Mouse (Mus musculus) myocyte (in vitro differentiated cells): ENCODE results near the gene Gm20696. TPM values are rescaled to one million over a fixed set of nuclear protein-coding genes. Genes with fewer than 3 reads are reported as not detected.

ENCODE experiments used
- H3K27me3 ChIP-seq: one replicate; pipeline ENCODE4 v1.6.1; 2011; ENCODE audit not compliant: control insufficient read depth, insufficient read depth, insufficient read length
- H3K36me3 ChIP-seq: one replicate; pipeline ENCODE4 v1.6.1; 2011; ENCODE audit not compliant: control insufficient read depth, insufficient read depth
- H3K4me2 ChIP-seq: one replicate; pipeline ENCODE4 v1.6.1; 2011; ENCODE audit warnings: low read depth, control low read depth
- H3K4me3 ChIP-seq: one replicate; pipeline ENCODE4 v1.5.1; 2011; ENCODE audit warnings: mild to moderate bottlenecking, control low read depth, moderate library complexity
- H3K79me2 ChIP-seq: one replicate; pipeline ENCODE4 v1.6.1; 2011; ENCODE audit not compliant: control insufficient read depth, insufficient read depth
- H3ac ChIP-seq: one replicate; pipeline ENCODE4 v1.6.1; 2011; ENCODE audit not compliant: control insufficient read depth, insufficient read length
- CEBPB ChIP-seq: IDR thresholded peaks from 2 replicates; pipeline ENCODE4 v1.6.1; 2011; ENCODE audit warnings: mild to moderate bottlenecking, moderate library complexity; ENCODE audit not compliant: poor library complexity, insufficient read depth, severe bottlenecking
- E2F4 ChIP-seq: IDR thresholded peaks from one replicate; pipeline ENCODE4 v1.6.1; 2011; ENCODE audit warnings: mild to moderate bottlenecking, control low read depth, moderate library complexity; ENCODE audit not compliant: insufficient read depth
- MAX ChIP-seq: IDR thresholded peaks from one replicate; pipeline ENCODE4 v1.6.1; 2011; ENCODE audit warnings: low read depth, mild to moderate bottlenecking, control low read depth
- MYOD1 ChIP-seq, 3 experiments: IDR thresholded peaks; one replicate each; pipeline ENCODE4 v1.6.1; 2011; ENCODE audit warnings: control low read depth in 2 of 3, low read depth in 2 of 3, mild to moderate bottlenecking in 2 of 3, moderate library complexity in 1 of 3; ENCODE audit not compliant: insufficient read length in 2 of 3, control insufficient read depth in 1 of 3
- MYOG ChIP-seq, 3 experiments: IDR thresholded peaks; one replicate each; pipeline ENCODE4 v1.6.1; 2011; ENCODE audit warnings: control low read depth in 2 of 3, low read depth in 2 of 3, mild to moderate bottlenecking in 2 of 3; ENCODE audit not compliant: insufficient read length in 2 of 3, control insufficient read depth in 1 of 3, insufficient read depth in 1 of 3
- POLR2A ChIP-seq: IDR thresholded peaks from one replicate; pipeline ENCODE4 v1.6.1; 2011; ENCODE audit warnings: low read depth, mild to moderate bottlenecking, control low read depth, moderate library complexity; ENCODE audit not compliant: insufficient read length
- POLR2AphosphoS2 ChIP-seq: IDR thresholded peaks from one replicate; pipeline ENCODE4 v1.6.1; 2011; ENCODE audit warnings: low read depth, control low read depth; ENCODE audit not compliant: insufficient read length
- REST ChIP-seq: IDR thresholded peaks from one replicate; pipeline ENCODE4 v1.6.1; 2011; ENCODE audit warnings: mild to moderate bottlenecking, control low read depth, moderate library complexity; ENCODE audit not compliant: insufficient read depth, insufficient read length
- SRF ChIP-seq: IDR thresholded peaks from one replicate; pipeline ENCODE4 v1.6.1; 2011; ENCODE audit warnings: low read depth; ENCODE audit not compliant: control insufficient read depth, insufficient read length
- TCF12 ChIP-seq: IDR thresholded peaks from one replicate; pipeline ENCODE4 v1.6.1; 2011; ENCODE audit warnings: mild to moderate bottlenecking, control low read depth; ENCODE audit not compliant: poor library complexity, insufficient read depth, severe bottlenecking
- TCF3 ChIP-seq: IDR thresholded peaks from one replicate; pipeline ENCODE4 v1.6.1; 2011; ENCODE audit warnings: low read depth, control low read depth; ENCODE audit not compliant: insufficient read length
- USF1 ChIP-seq: IDR thresholded peaks from one replicate; pipeline ENCODE4 v1.6.1; 2011; ENCODE audit warnings: low read depth, mild to moderate bottlenecking, control low read depth, moderate library complexity
- polyA plus RNA-seq: library from polyadenylated mRNA; unstranded; fragments of >200 nt; fragmentation: generic; extraction: Trizol; gene quantifications from one replicate; pipeline ENCODE4 v1.2.1, GENCODE M21; 2012; ENCODE audit warnings: missing spikeins

The Gm20696 gene
- polyA plus RNA-seq, 1 experiment, result 0.13 TPM

DNA sequence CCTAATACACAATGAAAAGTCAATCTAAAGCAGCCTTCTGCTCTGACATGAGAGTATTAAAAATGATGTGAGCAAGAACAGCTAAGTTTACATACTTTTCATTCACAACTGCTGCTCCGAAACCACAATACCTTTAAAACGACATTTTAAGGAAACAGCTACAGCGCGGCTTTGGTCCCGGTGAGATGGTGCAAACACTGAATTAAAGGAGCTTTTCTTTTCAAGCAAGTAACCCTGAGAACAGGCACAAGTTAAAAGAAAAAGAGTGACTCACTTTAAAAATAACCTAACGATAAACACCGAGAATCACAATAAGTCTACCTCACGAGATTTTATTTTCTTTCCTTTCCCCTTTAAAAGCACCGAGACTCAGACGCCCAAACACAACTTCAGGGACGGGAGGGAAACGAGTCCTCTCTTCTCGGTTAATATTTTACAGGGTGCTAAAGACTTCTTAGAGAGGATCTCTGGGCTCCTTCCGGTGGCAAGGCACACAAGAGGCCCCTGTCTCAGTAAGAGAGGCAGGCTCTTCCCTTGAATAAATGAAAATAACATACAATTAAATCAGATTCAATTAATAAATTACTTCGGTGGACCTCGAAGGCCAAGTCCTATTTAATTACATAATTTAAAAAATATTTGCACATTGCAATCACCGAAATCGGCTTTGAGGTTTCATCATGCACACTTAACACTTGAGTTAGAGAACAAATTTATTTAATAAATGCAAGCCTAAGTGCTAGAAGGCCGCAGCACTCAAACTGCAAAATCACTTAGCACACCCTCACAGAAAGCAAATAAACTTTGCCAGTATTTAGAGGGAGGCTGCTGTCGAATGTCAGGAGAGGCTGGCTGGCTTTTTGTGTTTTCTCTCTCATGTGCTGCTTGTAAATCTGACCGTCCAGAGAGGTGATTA lies 391.0 kb downstream of the Gm20696 start:
- Histone ChIP-seq H3K36me3 (peaks cover 3% of the 10 kb centered on the region), H3K4me3 (no peak overlapping the region), H3K79me2 (no peaks in the 10 kb centered on the region), H3K27me3 (no peaks in the 10 kb centered on the region), H3ac (no peak overlapping the region), H3K4me2 (no peak overlapping the region)
- TF ChIP-seq USF1 (no peak), TCF3 (no peak), E2F4 (no peak), POLR2A (no peak), MYOG (IDR thresholded peaks at IDR 0.05; ENCODE audit: control insufficient read depth in 1 of 3, insufficient read depth in 1 of 3, insufficient read length in 2 of 3, low read depth in 2 of 3) (no peak), POLR2AphosphoS2 (no peak), CEBPB (no peak), TCF12 (no peak), REST (no peak), SRF (no peak)

DNA sequence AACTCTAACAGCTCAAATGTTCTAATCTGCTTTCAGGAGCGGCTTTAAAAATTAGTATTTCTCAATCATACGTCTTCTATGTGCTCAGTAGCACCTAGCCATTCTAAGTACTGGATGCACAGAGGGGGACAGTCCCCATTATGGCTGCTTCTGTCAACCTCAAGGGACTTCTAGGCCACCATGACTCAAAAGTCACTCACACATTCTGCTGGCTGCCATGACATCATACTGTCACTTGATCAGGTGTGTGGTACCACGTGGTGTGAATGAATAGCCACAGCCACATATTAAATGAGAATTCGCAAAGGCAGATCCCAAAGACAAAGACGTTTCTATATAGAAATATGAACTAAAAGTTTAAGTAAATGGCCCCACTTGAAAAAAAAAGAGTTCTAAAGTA lies 391.9 kb downstream of the Gm20696 start:
- Histone ChIP-seq H3K4me3 (no peak overlapping the region), H3K27me3 (no peaks in the 10 kb centered on the region), H3K79me2 (no peaks in the 10 kb centered on the region), H3K36me3 (peaks cover 3% of the 10 kb centered on the region), H3K4me2 (no peak overlapping the region), H3ac (no peak overlapping the region)
- TF ChIP-seq MAX (no peak), USF1 (no peak), E2F4 (no peak), POLR2A (no peak), TCF3 (no peak)

DNA sequence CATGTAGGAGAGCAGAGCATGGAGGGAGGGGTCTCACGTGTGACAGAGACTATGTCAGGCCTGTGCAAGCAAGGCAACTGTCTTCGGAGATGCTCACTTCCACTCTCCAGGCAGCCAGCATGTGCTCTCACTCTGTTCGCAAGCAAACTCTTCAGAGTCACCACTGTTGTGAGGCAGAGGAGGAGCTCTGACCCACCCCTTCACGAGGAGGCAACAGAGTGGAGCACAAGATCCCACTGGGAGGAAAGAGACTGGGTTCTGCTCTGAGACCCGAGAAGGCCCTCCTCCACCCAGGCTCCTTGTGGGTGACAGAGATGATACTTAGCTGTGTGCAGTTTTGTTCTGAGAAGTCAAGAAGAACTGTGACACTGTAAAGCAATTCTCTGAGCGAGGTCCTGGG lies 392.4 kb downstream of the Gm20696 start:
- Histone ChIP-seq H3K27me3 (no peaks in the 10 kb centered on the region), H3K79me2 (no peaks in the 10 kb centered on the region), H3K4me3 (no peak overlapping the region), H3K4me2 (no peak overlapping the region), H3K36me3 (peaks cover 3% of the 10 kb centered on the region), H3ac (no peak overlapping the region)
- no peak for TF ChIP-seq SRF
- TF ChIP-seq USF1, result no peak
- TF ChIP-seq MAX, result no peak
- no peak for TF ChIP-seq POLR2AphosphoS2
- TF ChIP-seq E2F4, result no peak
- no peak for TF ChIP-seq REST
- no peak for TF ChIP-seq POLR2A
- no peak for TF ChIP-seq MYOG (IDR thresholded peaks at IDR 0.05; ENCODE audit: control insufficient read depth in 1 of 3, insufficient read depth in 1 of 3, insufficient read length in 2 of 3, low read depth in 2 of 3)
- no peak for TF ChIP-seq MYOD1 (IDR thresholded peaks at IDR 0.05; ENCODE audit: control insufficient read depth in 1 of 3, insufficient read length in 2 of 3, low read depth in 2 of 3)
- TF ChIP-seq TCF3, result no peak
- no peak for TF ChIP-seq TCF12
- no peak for TF ChIP-seq CEBPB

DNA sequence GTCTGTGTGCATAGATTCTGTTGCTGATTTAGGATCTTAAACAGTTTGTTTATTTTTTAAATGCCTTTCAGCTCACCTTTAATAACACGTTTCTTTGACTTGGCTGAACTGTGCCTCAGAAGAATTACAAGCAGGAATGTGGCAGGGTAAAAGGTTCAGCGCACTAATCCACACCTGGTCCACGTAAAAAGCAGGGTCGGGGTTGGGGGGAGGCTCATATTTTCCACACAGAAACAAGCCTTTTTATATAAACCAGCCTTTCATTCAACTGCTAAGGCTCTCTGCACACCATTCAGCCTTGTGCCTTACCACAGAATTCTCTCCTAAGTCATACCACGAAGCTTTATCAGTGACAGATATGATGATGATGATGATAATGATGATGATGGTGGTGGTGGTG lies 393.4 kb downstream of the Gm20696 start:
- TF ChIP-seq TCF12 (no peak), POLR2A (no peak), E2F4 (no peak), CEBPB (no peak), MYOD1 (IDR thresholded peaks at IDR 0.05; ENCODE audit: control insufficient read depth in 1 of 3, insufficient read length in 2 of 3, low read depth in 2 of 3) (no peak), REST (no peak)
- Histone ChIP-seq H3K27me3 (no peaks in the 10 kb centered on the region), H3K4me2 (no peak overlapping the region), H3K36me3 (peaks cover 3% of the 10 kb centered on the region), H3K79me2 (no peaks in the 10 kb centered on the region), H3K4me3 (no peak overlapping the region), H3ac (no peak overlapping the region)

DNA sequence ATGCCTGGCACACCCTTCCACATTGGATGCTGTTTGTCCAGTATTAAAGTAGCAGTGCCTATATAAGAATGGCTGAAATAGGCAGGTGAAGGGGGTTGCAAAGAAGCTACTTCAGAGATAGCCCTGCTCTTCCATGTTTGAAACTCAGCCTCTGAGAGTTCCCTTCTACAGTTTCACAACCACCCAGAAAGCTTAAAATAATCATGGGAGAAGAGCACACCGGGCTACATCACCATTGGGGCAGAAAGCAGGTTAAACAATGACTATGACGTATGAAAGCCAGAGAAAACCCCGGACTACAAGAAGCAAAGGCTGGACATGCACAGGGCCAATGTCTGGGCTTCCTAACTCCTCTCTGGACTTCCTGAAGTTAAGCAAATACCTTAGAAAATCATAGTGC lies 394.4 kb downstream of the Gm20696 start:
- TF ChIP-seq CEBPB (no peak), MAX (no peak), E2F4 (no peak)
- H3K4me3 ChIP-seq, result no peak overlapping the region
- no peaks in the 10 kb centered on the region for H3K27me3 ChIP-seq
- H3ac ChIP-seq, result no peak overlapping the region
- no peaks in the 10 kb centered on the region for H3K79me2 ChIP-seq
- H3K4me2 ChIP-seq, result no peak overlapping the region
- H3K36me3 ChIP-seq, result peaks cover 3% of the 10 kb centered on the region
